Mouse (Mus musculus): ENCODE results near the gene Nfil3. TPM values are rescaled to one million over a fixed set of nuclear protein-coding genes. Genes with fewer than 3 reads are reported as not detected.

Nfil3 gene
- total RNA-seq, 2 experiments from 2014 or later = 2.9 to 3.7 TPM

GRCm38 (mm10) chr13:52985508-52986214 lies 4.8 kb upstream of the Nfil3 start:
- ATAC-seq (replicated peaks; ENCODE audit: low FRiP score, poor library complexity, severe bottlenecking) = no peak

GRCm38 (mm10) chr13:52982703-52983102 lies 1.8 kb upstream of the Nfil3 start:
- ATAC-seq (replicated peaks; ENCODE audit: low FRiP score, poor library complexity, severe bottlenecking) = no peak

- ATAC-seq (replicated peaks; ENCODE audit: low FRiP score, poor library complexity, severe bottlenecking) = no peak
These were observed 788 bp upstream of the Nfil3 start for GRCm38 (mm10) chr13:52981441-52982281.

- ATAC-seq (replicated peaks; ENCODE audit: low FRiP score, poor library complexity, severe bottlenecking) = no peak
These were observed 492 bp downstream of the Nfil3 start for GRCm38 (mm10) chr13:52980211-52980950.

GRCm38 (mm10) chr13:52979331-52980051 lies 1.4 kb downstream of the Nfil3 start:
- ATAC-seq (replicated peaks; ENCODE audit: low FRiP score, poor library complexity, severe bottlenecking) = no peak

GRCm38 (mm10) chr13:52978321-52978981 lies 2.4 kb downstream of the Nfil3 start:
- ATAC-seq (replicated peaks; ENCODE audit: low FRiP score, poor library complexity, severe bottlenecking) = no peak

GRCm38 (mm10) chr13:52977757-52978156 lies 3.1 kb downstream of the Nfil3 start:
- ATAC-seq (replicated peaks; ENCODE audit: low FRiP score, poor library complexity, severe bottlenecking) = no peak

GRCm38 (mm10) chr13:52977221-52977609 lies 3.7 kb downstream of the Nfil3 start:
- ATAC-seq (replicated peaks; ENCODE audit: low FRiP score, poor library complexity, severe bottlenecking) = no peak

GRCm38 (mm10) chr13:52976510-52977220 lies 4.2 kb downstream of the Nfil3 start:
- no peak for ATAC-seq (replicated peaks; ENCODE audit: low FRiP score, poor library complexity, severe bottlenecking)

- ATAC-seq (replicated peaks; ENCODE audit: low FRiP score, poor library complexity, severe bottlenecking) = no peak
These were observed 4.8 kb downstream of the Nfil3 start for GRCm38 (mm10) chr13:52976130-52976509.

GRCm38 (mm10) chr13:52974676-52975075 lies 6.2 kb downstream of the Nfil3 start:
- no peak for ATAC-seq (replicated peaks; ENCODE audit: low FRiP score, poor library complexity, severe bottlenecking)

GRCm38 (mm10) chr13:52973427-52973826 lies 7.4 kb downstream of the Nfil3 start:
- ATAC-seq (replicated peaks; ENCODE audit: low FRiP score, poor library complexity, severe bottlenecking) = no peak

GRCm38 (mm10) chr13:52972626-52973025 lies 8.2 kb downstream of the Nfil3 start:
- ATAC-seq (replicated peaks; ENCODE audit: low FRiP score, poor library complexity, severe bottlenecking) = no peak

- no peak for ATAC-seq (replicated peaks; ENCODE audit: low FRiP score, poor library complexity, severe bottlenecking)
These were observed 10.0 kb downstream of the Nfil3 start for GRCm38 (mm10) chr13:52970876-52971275.

- no peak for ATAC-seq (replicated peaks; ENCODE audit: low FRiP score, poor library complexity, severe bottlenecking)
These were observed 18.0 kb downstream of the Nfil3 start for GRCm38 (mm10) chr13:52962922-52963321.

GRCm38 (mm10) chr13:52962361-52962760 lies 18.5 kb downstream of the Nfil3 start:
- ATAC-seq (replicated peaks; ENCODE audit: low FRiP score, poor library complexity, severe bottlenecking) = no peak

GRCm38 (mm10) chr13:52953779-52954553 lies 26.9 kb downstream of the Nfil3 start:
- no peak for ATAC-seq (replicated peaks; ENCODE audit: low FRiP score, poor library complexity, severe bottlenecking)

- no peak for ATAC-seq (replicated peaks; ENCODE audit: low FRiP score, poor library complexity, severe bottlenecking)
These were observed 31.7 kb downstream of the Nfil3 start for GRCm38 (mm10) chr13:52949211-52949610.

Measured in erythroid progenitor cell, adult 5-6 weeks (primary cell).